Mouse (Mus musculus) kidney, postnatal 36 days (tissue): ENCODE data around the gene Ddx19a.
A peak's percentile ranks its signal among the peaks of the same experiment; 100 is the strongest.
"Not testable (repeated sequence)": the region's sequence is repeated elsewhere in the genome, so short reads cannot be mapped to it uniquely, and the experiment has no call there.

ENCODE experiments used
- DNase-seq, 2 experiments: peaks; one replicate each; pipeline ENCODE4 v3.0.0; 2021 to 2022; ENCODE audit warnings: mixed read lengths in 2 of 2

The Ddx19a gene

GRCm38 (mm10) chr8:110997547-110998531 is at the start of gene Ddx19a:
Ddx19a (minus strand) TSS chr8:110997800.
- DNase-seq: peak; percentile 92 to 94

- DNase-seq: peak in 1 of 2 experiments; percentile 39
Observed at GRCm38 (mm10) chr8:111044003-111044734, 46.6 kb upstream of the Ddx19a start.

- DNase-seq: no peak
Observed at GRCm38 (mm10) chr8:111042546-111042945, 44.9 kb upstream of the Ddx19a start.

GRCm38 (mm10) chr8:111036591-111036990 is 39.0 kb upstream of the Ddx19a start:
- DNase-seq: no peak

- DNase-seq: peak; percentile 15 to 40
Observed at GRCm38 (mm10) chr8:111034276-111034675, 36.7 kb upstream of the Ddx19a start.

GRCm38 (mm10) chr8:111033482-111034215 is 36.0 kb upstream of the Ddx19a start:
- DNase-seq: peak; percentile 97 to 100

- no peak for DNase-seq
Observed at GRCm38 (mm10) chr8:111032916-111033315, 35.3 kb upstream of the Ddx19a start, which contains the start of gene Aars. Aars (plus strand) TSS chr8:111033144.

- no peak for DNase-seq
Observed at GRCm38 (mm10) chr8:111031572-111031971, 34.0 kb upstream of the Ddx19a start, which contains the start of gene Ddx19b. Ddx19b (minus strand) TSS chr8:111031751.

- no peak for DNase-seq
Observed at GRCm38 (mm10) chr8:111030045-111030444, 32.4 kb upstream of the Ddx19a start.

GRCm38 (mm10) chr8:111029589-111029988 is 32.0 kb upstream of the Ddx19a start:
- DNase-seq: no peak

GRCm38 (mm10) chr8:111027391-111027937 is 29.9 kb upstream of the Ddx19a start:
- peak; percentile 94 to 95 for DNase-seq

- not testable (repeated sequence) for DNase-seq
Observed at GRCm38 (mm10) chr8:111026609-111027008, 29.0 kb upstream of the Ddx19a start.

- not testable (repeated sequence) for DNase-seq
Observed at GRCm38 (mm10) chr8:111010230-111010991, 12.8 kb upstream of the Ddx19a start.

GRCm38 (mm10) chr8:110996641-110997430 is 764 bp downstream of the Ddx19a start:
- no peak for DNase-seq

GRCm38 (mm10) chr8:110990017-110990416 is 7.6 kb downstream of the Ddx19a start:
- DNase-seq: no peak

- DNase-seq: no peak
Observed at GRCm38 (mm10) chr8:110987805-110988744, 9.5 kb downstream of the Ddx19a start.

GRCm38 (mm10) chr8:110981304-110981703 is 16.3 kb downstream of the Ddx19a start:
- no peak for DNase-seq

- DNase-seq: not testable (repeated sequence)
Observed at GRCm38 (mm10) chr8:110977987-110978386, 19.6 kb downstream of the Ddx19a start.

- DNase-seq: not testable (repeated sequence)
Observed at GRCm38 (mm10) chr8:110976532-110976931, 21.1 kb downstream of the Ddx19a start.
